Mouse (Mus musculus) C2C12 (cell line): ENCODE measurements around the gene Slc28a1. TPM values are rescaled to one million over a fixed set of nuclear protein-coding genes. Genes with fewer than 3 reads are reported as not detected.
"Not testable (repeated sequence)": the region's sequence is repeated elsewhere in the genome, so short reads cannot be mapped to it uniquely, and the experiment has no call there.

ENCODE experiments used
- H3K27me3 ChIP-seq: one replicate; pipeline ENCODE4 v1.6.1; 2011; ENCODE audit not compliant: control insufficient read depth, insufficient read depth, insufficient read length
- H3K36me3 ChIP-seq: one replicate; pipeline ENCODE4 v1.6.1; 2011; ENCODE audit not compliant: control insufficient read depth, insufficient read depth
- H3K4me3 ChIP-seq: one replicate; pipeline ENCODE4 v1.5.1; 2011; ENCODE audit warnings: mild to moderate bottlenecking, control low read depth; ENCODE audit not compliant: poor library complexity, insufficient read depth, severe bottlenecking
- H3K79me2 ChIP-seq: one replicate; pipeline ENCODE4 v1.6.1; 2011; ENCODE audit not compliant: control insufficient read depth, insufficient read depth
- H3K79me3 ChIP-seq: one replicate; pipeline ENCODE4 v1.6.1; 2011; ENCODE audit warnings: low read depth, control low read depth
- H3ac ChIP-seq: one replicate; pipeline ENCODE3; 2011; ENCODE audit warnings: low read depth; ENCODE audit not compliant: control insufficient read depth, insufficient read length
- CEBPB ChIP-seq: IDR thresholded peaks from one replicate; pipeline ENCODE4 v1.6.1; 2011; ENCODE audit warnings: low read depth, mild to moderate bottlenecking, control low read depth, moderate library complexity
- CTCF ChIP-seq: IDR thresholded peaks from one replicate; pipeline ENCODE4 v1.5.1; 2011; ENCODE audit not compliant: control insufficient read depth, insufficient read depth, insufficient read length
- FOSL1 ChIP-seq: IDR thresholded peaks from one replicate; pipeline ENCODE4 v1.8.0; 2011; ENCODE audit warnings: mild to moderate bottlenecking, low read length; ENCODE audit not compliant: poor library complexity, insufficient read depth, severe bottlenecking
- MAX ChIP-seq: IDR thresholded peaks from one replicate; pipeline ENCODE4 v1.6.1; 2011; ENCODE audit warnings: mild to moderate bottlenecking, control low read depth
- MYOD1 ChIP-seq: IDR thresholded peaks from one replicate; pipeline ENCODE4 v1.6.1; 2011; ENCODE audit warnings: low read depth; ENCODE audit not compliant: control insufficient read depth, insufficient read length
- MYOG ChIP-seq: IDR thresholded peaks from one replicate; pipeline ENCODE4 v1.6.1; 2011; ENCODE audit not compliant: control insufficient read depth, insufficient read length; ENCODE audit errors: extremely low read depth
- USF1 ChIP-seq: IDR thresholded peaks from one replicate; pipeline ENCODE4 v1.6.1; 2011; ENCODE audit warnings: low read depth, mild to moderate bottlenecking, control low read depth, moderate library complexity
- polyA plus RNA-seq: library from polyadenylated mRNA; unstranded; fragments of >200 nt; fragmentation: generic; extraction: Trizol; gene quantifications from one replicate; pipeline ENCODE4 v1.2.1, GENCODE M21; 2012; ENCODE audit warnings: missing spikeins

Gene Slc28a1
- polyA plus RNA-seq, 1 experiment: 0.01 TPM

DNA sequence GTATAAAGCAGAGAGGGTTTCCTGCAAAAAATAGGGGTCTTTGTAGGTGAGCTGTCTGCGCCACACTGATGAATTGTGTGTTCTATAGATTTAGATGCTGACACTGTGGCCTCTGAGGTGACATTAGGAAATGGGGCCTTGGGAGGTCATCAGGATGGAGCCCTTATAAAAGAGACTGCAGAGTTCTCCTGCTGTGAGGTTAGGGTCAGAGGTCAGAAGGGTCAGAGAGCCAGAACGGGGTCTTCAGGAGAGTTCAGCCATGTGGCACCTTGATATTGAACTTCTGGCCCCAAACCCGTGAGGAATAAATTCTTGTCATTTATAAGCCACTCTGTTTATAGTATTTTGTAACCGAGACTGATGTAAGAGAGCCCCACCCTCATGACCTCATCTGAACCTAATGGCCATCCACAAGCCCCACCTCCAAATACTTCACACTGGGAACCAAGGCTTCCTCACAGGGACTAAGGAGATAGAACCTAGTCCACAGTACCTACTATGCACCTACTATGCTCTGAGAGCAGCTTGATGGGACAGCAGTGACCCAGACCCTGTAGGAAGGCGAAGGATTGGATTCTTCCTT lies 61.7 kb downstream of the Slc28a1 start:
- Histone ChIP-seq H3ac (no peak overlapping the region), H3K79me3 (no peaks in the 10 kb centered on the region), H3K79me2 (no peaks in the 10 kb centered on the region), H3K4me3 (no peak overlapping the region), H3K27me3 (no peaks in the 10 kb centered on the region), H3K36me3 (no peaks in the 10 kb centered on the region)
- TF ChIP-seq CTCF: no peak
- TF ChIP-seq CEBPB: no peak
- no peak for TF ChIP-seq MYOG
- TF ChIP-seq MAX: no peak
- TF ChIP-seq FOSL1: no peak
- no peak for TF ChIP-seq MYOD1
- TF ChIP-seq USF1: no peak

GRCm38 (mm10) chr7:81179494-81179893 lies 64.9 kb downstream of the Slc28a1 start:
- no peak overlapping the region for H3K4me3 ChIP-seq
- no peaks in the 10 kb centered on the region for H3K36me3 ChIP-seq
- H3ac ChIP-seq: no peak overlapping the region
- TF ChIP-seq MYOG: no peak
- TF ChIP-seq USF1: no peak
- peak; percentile 15 for TF ChIP-seq MYOD1
- TF ChIP-seq FOSL1: peak; percentile 6
- TF ChIP-seq MAX: peak; percentile 77
- no peak for TF ChIP-seq CEBPB
- no peak for TF ChIP-seq CTCF
- no peaks in the 10 kb centered on the region for H3K79me2 ChIP-seq
- no peaks in the 10 kb centered on the region for H3K27me3 ChIP-seq
- no peaks in the 10 kb centered on the region for H3K79me3 ChIP-seq

DNA sequence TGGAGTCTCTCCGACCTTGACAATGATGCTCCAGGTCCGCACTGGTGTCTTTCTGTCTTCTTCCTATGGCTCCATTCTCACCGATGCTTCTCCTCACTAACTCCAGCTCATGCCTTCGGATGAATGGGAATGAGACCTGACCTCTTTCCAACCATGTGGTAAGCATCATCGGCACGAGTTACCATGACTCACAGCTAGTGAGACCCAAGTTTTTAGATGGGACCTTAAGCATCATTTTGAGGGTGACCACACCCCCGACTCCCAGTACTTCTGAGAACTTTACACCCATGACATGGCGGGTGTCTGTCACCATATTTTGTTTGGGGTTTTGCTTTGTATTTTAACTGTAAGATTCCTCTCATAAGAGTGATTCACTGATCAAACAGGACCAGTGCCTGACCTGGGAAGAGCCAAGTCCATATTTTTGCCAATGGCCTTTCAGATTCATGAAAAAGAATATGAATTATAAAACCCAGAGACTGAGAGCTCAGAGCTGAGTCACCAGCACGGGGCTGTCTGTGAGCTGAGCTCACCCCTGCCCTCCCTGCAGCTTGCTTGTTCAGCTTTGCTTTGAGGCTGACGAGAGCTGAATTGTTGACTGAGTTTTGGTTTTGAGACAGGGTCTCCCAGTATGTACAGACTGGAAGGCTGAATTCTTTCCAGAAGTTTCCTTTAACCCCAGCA lies 68.0 kb downstream of the Slc28a1 start:
- H3K79me3 ChIP-seq: no peaks in the 10 kb centered on the region
- H3K27me3 ChIP-seq: no peaks in the 10 kb centered on the region
- TF ChIP-seq CTCF: no peak
- peak; percentile 20 for TF ChIP-seq USF1
- TF ChIP-seq FOSL1: peak; percentile 8
- TF ChIP-seq CEBPB: no peak
- no peak for TF ChIP-seq MYOD1
- no peak for TF ChIP-seq MYOG
- peak; percentile 95 for TF ChIP-seq MAX
- H3K79me2 ChIP-seq: no peaks in the 10 kb centered on the region
- no peak overlapping the region for H3K4me3 ChIP-seq
- peak overlapping the region; percentile 5 for H3ac ChIP-seq
- H3K36me3 ChIP-seq: no peaks in the 10 kb centered on the region

GRCm38 (mm10) chr7:81183181-81183580 lies 68.6 kb downstream of the Slc28a1 start:
- no peaks in the 10 kb centered on the region for H3K27me3 ChIP-seq
- H3K36me3 ChIP-seq: no peaks in the 10 kb centered on the region
- no peak for TF ChIP-seq USF1
- no peak for TF ChIP-seq CEBPB
- no peak for TF ChIP-seq CTCF
- no peak for TF ChIP-seq FOSL1
- no peak for TF ChIP-seq MAX
- TF ChIP-seq MYOD1: no peak
- no peak for TF ChIP-seq MYOG
- no peak overlapping the region for H3ac ChIP-seq
- no peak overlapping the region for H3K4me3 ChIP-seq
- H3K79me3 ChIP-seq: no peaks in the 10 kb centered on the region
- no peaks in the 10 kb centered on the region for H3K79me2 ChIP-seq

- Histone ChIP-seq H3K79me3 (no peaks in the 10 kb centered on the region), H3K79me2 (no peaks in the 10 kb centered on the region), H3K36me3 (no peaks in the 10 kb centered on the region), H3ac (no peak overlapping the region), H3K27me3 (no peaks in the 10 kb centered on the region), H3K4me3 (no peak overlapping the region)
- TF ChIP-seq CTCF: no peak
- peak; percentile 61 for TF ChIP-seq CEBPB
Measured at GRCm38 (mm10) chr7:81184136-81184535, 69.5 kb downstream of the Slc28a1 start.

GRCm38 (mm10) chr7:81184651-81185050 lies 70.1 kb downstream of the Slc28a1 start:
- no peaks in the 10 kb centered on the region for H3K27me3 ChIP-seq
- no peak overlapping the region for H3K4me3 ChIP-seq
- H3ac ChIP-seq: no peak overlapping the region
- no peaks in the 10 kb centered on the region for H3K79me3 ChIP-seq
- no peaks in the 10 kb centered on the region for H3K79me2 ChIP-seq
- no peaks in the 10 kb centered on the region for H3K36me3 ChIP-seq
- TF ChIP-seq MYOG: no peak
- TF ChIP-seq FOSL1: no peak
- no peak for TF ChIP-seq MAX
- no peak for TF ChIP-seq CEBPB
- TF ChIP-seq MYOD1: no peak
- TF ChIP-seq USF1: no peak
- TF ChIP-seq CTCF: no peak

GRCm38 (mm10) chr7:81186036-81186435 lies 71.4 kb downstream of the Slc28a1 start:
- H3K27me3 ChIP-seq, H3K36me3 ChIP-seq, H3ac ChIP-seq, H3K79me2 ChIP-seq, H3K79me3 ChIP-seq, H3K4me3 ChIP-seq: not testable (repeated sequence)
